Mouse (Mus musculus): ENCODE measurements around the gene M6pr. TPM values are rescaled to one million over a fixed set of nuclear protein-coding genes. Genes with fewer than 3 reads are reported as not detected.

M6pr gene
- polyA plus RNA-seq, 1 experiment from 2014 or later: 105 TPM

DNA sequence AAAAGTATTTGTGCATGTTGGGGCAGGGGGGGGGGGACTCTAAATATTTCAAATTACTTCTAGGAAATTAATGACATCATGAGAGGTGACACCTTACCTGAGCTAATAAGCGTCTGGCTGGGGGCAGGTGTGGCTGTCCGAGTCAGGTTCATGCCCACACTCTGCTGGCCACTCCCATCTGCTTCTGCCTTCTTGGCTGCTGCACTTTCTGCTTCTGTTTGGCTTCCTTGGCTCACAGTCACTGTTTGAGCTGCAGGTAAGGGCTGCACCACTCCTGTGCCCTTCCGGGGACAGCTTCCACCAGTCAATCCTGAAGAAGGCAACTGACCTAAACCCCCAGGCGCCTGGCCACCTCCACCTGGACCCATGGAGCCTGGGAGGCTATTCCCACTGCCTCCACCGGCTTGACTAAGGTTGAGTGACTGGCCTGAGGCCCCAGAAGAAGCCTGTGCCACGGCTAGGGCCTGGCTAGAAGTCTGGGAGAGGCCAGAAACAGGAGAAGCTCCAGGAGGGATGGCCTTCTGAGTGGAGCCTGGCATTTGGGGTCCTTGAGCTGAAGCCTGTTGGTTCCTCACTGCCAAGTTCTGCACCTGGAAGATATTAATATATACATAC is 16.9 kb downstream of the M6pr start:
- ATAC-seq (ENCODE audit: low read depth) (no peak), DNase-seq (no peak)
- Histone ChIP-seq H3K4me1 (replicated peaks) (no peaks in the 10 kb centered on the region), H3K4me2 (no peak overlapping the region), H3K27ac (no peak overlapping the region), H3K27me3 (no peaks in the 10 kb centered on the region), H3K9me3 (replicated peaks) (no peaks in the 10 kb centered on the region), H3K4me3 (replicated peaks) (no peak overlapping the region), H3K9ac (no peak overlapping the region), H3K36me3 (peaks cover 17% of the 10 kb centered on the region)
- 77% methylated on average over 6 of the region's 6 CpGs for WGBS (ENCODE audit: insufficient replicate concordance)

DNA sequence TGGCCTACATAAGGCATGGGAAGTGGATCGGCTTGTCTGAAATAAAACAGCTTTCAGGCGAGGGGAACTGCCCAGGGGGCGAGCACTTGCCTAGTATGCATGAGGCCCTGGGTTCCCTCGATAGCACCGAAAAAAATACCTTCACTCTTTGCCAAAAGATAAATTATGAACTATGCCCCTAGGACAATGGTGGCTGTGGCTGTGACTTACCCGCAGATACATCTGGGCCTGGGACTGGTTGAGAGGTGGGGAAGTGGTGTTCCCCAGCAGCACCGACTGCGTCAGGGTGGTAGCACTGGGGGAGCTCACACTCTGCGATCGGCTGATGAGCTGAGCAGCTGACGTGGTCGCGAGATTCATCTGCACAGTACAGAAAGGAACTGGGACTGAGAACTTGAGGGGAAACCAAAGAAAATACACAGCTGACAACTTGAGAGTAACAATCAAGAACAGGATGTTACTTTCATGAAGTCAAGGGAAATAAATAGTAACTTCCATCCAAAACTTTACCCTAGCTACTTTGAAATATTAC is 24.6 kb downstream of the M6pr start:
- H3K4me2 ChIP-seq: no peak overlapping the region

DNA sequence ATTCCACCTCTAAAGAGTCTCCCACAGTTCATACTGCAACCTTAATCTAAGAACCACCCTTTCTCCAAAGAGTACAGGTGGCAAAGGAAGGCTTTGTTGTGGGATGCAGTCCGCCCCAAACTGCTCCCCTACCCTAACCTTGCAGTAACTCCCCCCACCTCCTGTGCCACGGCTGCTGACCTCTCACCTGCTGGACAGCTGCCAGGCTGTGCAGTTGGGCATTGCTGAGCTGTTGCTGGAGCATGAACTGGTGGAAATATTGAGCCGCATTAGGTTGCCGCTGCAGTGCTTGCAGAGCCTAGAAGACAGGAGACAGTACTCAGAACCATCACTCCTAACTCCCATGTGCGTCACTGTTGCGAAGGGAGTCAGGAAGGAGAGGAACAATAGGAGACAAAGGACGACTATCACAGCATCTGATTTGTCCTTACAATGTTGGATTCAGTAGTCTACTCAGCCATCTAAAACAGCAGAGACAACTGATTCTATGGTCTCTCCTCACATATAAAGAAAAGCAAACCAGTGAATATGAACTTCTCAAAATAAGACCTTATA is 26.3 kb downstream of the M6pr start:
- no peak for DNase-seq
- Histone ChIP-seq H3K4me3 (replicated peaks) (no peak overlapping the region), H3K9ac (no peak overlapping the region), H3K27me3 (peaks cover 10% of the 10 kb centered on the region; the same call in 1 of the 2 replicates), H3K4me2 (no peak overlapping the region), H3K9me3 (replicated peaks) (no peaks in the 10 kb centered on the region), H3K4me1 (replicated peaks) (peaks cover 13% of the 10 kb centered on the region; the same call in 1 of the 2 replicates), H3K27ac (no peak overlapping the region), H3K36me3 (peaks cover 11% of the 10 kb centered on the region)
- no peak for ATAC-seq (ENCODE audit: low read depth)
- 72% methylated on average over 7 of the region's 7 CpGs for WGBS (ENCODE audit: insufficient replicate concordance)

More for the DNA sequence above, 24.6 kb downstream of the M6pr start:
- no peak overlapping the region for H3K4me3 ChIP-seq (replicated peaks)
- WGBS (ENCODE audit: insufficient replicate concordance): 76% methylated on average over 13 of the region's 13 CpGs
- H3K9me3 ChIP-seq (replicated peaks): no peaks in the 10 kb centered on the region
- H3K36me3 ChIP-seq: peaks cover 17% of the 10 kb centered on the region
- H3K4me1 ChIP-seq (replicated peaks): peaks cover under 1% of the 10 kb centered on the region; the same call in 1 of the 2 replicates
- ATAC-seq (ENCODE audit: low read depth) (no peak), DNase-seq (no peak)
- H3K27me3 ChIP-seq: peaks cover under 1% of the 10 kb centered on the region; the same call in 1 of the 2 replicates
- no peak overlapping the region for H3K9ac ChIP-seq
- no peak overlapping the region for H3K27ac ChIP-seq

DNA sequence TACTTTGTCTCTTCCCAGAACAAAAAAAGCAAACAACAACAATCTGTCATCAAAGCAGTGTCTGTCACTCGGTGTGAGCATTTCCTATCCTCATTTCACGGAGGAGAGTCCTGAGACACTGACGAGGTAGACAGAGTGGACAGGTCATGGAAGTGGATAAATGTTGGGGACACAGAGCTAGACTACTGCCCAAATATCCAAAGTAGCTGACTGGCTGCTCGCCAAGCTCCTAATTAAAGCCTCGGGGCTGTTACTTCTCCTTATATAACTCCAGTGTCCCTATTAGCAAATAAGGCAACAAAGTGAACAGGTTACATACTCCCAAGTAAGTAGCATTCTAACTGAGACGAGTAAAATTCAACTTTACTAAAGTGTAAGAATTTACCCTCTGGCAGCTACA is 29.0 kb downstream of the M6pr start:
- H3K4me3 ChIP-seq (replicated peaks): no peak overlapping the region
- no peak for DNase-seq
- WGBS (ENCODE audit: insufficient replicate concordance): 70% methylated on average over 6 of the region's 6 CpGs
- H3K36me3 ChIP-seq: peaks cover 6% of the 10 kb centered on the region
- no peak overlapping the region for H3K4me2 ChIP-seq
- H3K9me3 ChIP-seq (replicated peaks): no peaks in the 10 kb centered on the region
- peaks cover 21% of the 10 kb centered on the region for H3K4me1 ChIP-seq (replicated peaks)
- no peak for ATAC-seq (ENCODE audit: low read depth)
- H3K27me3 ChIP-seq: peaks cover 10% of the 10 kb centered on the region; the same call in 1 of the 2 replicates
- no peak overlapping the region for H3K27ac ChIP-seq
- no peak overlapping the region for H3K9ac ChIP-seq

DNA sequence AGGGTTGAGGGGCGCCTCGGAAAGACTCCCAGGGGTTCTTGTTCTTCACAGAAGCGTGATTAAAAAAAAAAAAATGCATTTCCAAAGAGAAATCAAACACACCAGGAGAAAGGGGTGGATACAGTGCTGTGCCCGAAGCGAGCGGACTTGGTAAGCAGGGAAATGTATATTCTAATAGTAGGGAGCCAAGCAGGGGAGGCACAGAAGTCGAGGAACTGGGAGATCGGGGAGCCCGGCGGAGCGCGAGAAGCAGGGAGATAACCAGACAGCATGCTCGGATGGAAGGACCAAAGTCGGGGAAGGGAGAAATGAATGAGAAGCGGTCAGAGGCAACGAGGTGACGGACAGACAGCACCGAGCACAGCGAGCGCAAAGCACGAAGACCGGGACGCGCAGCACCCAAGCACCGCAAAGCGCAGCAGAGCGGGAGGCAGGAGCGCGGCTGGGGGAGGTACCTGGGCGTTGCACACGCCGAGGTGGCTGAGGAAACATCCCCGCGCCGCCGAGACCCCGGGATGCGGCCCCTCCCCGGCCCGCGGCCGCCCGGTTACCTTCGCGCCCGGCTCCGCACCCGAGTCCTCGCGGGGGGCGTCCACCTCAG is 30.6 kb downstream of the M6pr start:
- Histone ChIP-seq H3K9me3 (replicated peaks) (no peaks in the 10 kb centered on the region), H3K4me1 (replicated peaks) (peaks cover 26% of the 10 kb centered on the region), H3K4me2 (peak overlapping the region; percentile 86), H3K4me3 (replicated peaks) (peak overlapping the region; percentile 78), H3K27me3 (peaks cover 10% of the 10 kb centered on the region; the same call in 1 of the 2 replicates), H3K27ac (peak overlapping the region; percentile 55), H3K9ac (peak overlapping the region; percentile 75), H3K36me3 (no peaks in the 10 kb centered on the region)
- peak; percentile 83 for ATAC-seq (ENCODE audit: low read depth)
- WGBS (ENCODE audit: insufficient replicate concordance): under 1% methylated on average over 36 of the region's 51 CpGs
- peak; percentile 66 for DNase-seq

DNA sequence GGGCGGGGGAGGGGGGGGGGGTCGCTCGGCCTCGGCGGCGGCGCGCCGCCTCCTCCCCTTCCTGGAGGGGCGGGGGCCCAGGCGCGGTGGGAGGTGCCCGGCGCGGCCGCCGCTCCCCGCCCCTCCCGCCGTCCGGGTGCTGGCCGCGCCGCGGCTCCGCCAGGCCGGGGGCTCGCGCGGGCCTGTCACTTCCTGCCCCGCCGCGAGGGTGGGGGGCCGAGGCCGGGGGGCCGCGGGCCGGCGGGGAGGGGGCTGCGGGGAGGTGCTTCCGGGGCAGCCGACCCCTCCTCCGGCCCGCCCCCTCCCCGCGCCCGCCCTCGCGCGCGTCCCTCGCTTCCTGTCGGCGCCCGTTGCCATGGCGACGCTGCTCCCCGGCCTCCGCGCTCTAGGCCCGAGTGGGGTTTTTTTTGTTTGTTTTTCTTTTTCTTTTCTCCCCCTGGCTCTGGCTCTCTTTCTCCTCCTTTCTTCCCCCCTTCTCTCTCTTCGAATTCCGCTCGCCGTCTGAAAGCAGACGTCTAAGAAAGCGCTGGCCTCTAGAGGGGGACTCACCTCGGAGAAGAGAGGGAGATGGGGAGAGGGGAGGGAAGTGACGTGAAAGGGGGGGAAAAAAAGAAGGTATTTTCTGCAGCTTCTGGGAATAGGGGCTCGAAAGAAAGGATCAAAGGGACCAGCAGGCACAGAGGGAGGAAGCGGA is 31.3 kb downstream of the M6pr start:
- Histone ChIP-seq H3K9ac (peak overlapping the region; percentile 75), H3K4me2 (peak overlapping the region; percentile 86), H3K4me3 (replicated peaks) (peak overlapping the region; percentile 78), H3K9me3 (replicated peaks) (no peaks in the 10 kb centered on the region), H3K27ac (peak overlapping the region; percentile 55), H3K4me1 (replicated peaks) (peaks cover 31% of the 10 kb centered on the region), H3K27me3 (peaks cover 10% of the 10 kb centered on the region; the same call in 1 of the 2 replicates), H3K36me3 (no peaks in the 10 kb centered on the region)
- ATAC-seq (ENCODE audit: low read depth): peak; percentile 89
- DNase-seq: peak; percentile 61
- WGBS (ENCODE audit: insufficient replicate concordance): 2% methylated on average over 22 of the region's 71 CpGs

DNA sequence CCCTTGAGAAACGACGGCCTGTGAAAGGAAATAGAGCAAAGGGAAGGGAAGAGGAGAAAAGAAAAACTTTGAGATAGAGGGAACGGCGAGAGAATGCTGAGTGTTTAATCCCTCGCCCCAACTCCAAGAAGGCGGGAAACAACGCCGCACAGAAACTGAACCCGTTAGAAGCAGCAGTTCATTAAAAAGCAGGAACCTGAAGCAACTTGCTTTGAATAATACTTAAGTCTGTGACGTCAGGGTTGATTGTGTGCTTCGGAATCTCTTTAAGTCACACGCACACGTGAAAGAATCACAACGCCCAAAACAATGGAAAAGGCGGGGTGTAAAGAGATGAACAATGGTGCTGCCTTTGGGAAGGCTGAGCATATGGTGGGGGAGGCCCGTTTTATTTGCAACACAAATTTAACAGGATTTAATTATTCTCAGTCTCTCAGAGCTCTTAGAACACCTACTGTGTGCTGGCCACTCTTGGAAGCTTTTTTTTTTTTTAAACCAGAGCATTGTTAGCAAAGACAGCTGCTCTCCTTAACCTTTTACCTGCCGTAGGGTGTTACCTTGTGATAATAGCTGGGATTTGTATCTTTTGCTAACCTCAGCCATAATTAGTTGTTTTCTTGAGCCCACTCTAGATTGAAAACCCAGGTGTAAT is 32.0 kb downstream of the M6pr start, which contains the start of gene Phc1:
Gene Phc1 (minus strand): TSS at position 213 of the 652 bp plus-strand sequence.
- 5% methylated on average over 17 of the region's 17 CpGs for WGBS (ENCODE audit: insufficient replicate concordance)
- ATAC-seq (ENCODE audit: low read depth) (no peak), DNase-seq (peak; percentile 3)
- peak within 1 kb of the TSS; percentile 75 for H3K9ac ChIP-seq
- H3K27me3 ChIP-seq: peaks cover 10% of the 10 kb centered on the region; the same call in 1 of the 2 replicates
- H3K4me2 ChIP-seq: peak within 1 kb of the TSS; percentile 86
- H3K27ac ChIP-seq: peak within 1 kb of the TSS; percentile 55
- no peaks in the 10 kb centered on the region for H3K9me3 ChIP-seq (replicated peaks)
- no peaks in the 10 kb centered on the region for H3K36me3 ChIP-seq
- peaks cover 33% of the 10 kb centered on the region for H3K4me1 ChIP-seq (replicated peaks)
- peak within 1 kb of the TSS; percentile 78 for H3K4me3 ChIP-seq (replicated peaks)

DNA sequence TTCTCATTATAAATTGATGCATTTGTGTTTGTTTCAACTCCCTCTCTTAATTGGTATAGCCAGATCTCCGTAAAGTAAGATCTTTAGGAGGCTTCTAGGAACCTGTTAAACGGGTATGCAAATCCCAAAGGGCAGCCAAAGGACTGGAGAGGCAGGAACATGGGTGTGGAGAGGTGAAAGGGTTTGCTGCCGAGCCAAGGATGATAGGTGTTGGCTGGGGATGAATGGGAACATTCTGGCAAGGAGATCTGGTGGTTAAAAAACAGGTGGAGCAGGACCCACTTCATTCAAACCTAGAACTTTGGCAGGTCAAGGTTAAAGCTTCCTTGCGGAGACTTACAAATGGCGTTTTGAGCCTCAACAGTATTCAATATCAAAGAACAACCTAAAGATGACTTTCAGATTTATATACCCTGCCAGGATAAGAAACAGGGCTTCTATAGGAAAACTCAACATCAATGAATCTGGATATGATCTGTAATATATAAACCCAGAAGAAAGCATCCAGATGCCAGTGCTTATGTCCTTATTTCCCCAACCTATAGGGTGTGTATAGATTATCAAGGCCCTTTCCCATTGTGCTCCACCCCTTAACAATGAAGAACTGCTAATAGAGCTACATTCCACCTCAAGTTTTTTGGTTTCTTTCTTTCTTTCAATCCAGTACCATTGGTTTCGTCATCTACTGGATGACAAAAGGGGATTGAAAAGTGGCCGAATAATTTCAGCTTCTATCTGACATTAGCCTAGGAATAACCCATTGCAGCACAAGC is 32.7 kb downstream of the M6pr start:
- Histone ChIP-seq H3K27ac (no peak overlapping the region), H3K27me3 (peaks cover 10% of the 10 kb centered on the region; the same call in 1 of the 2 replicates), H3K4me1 (replicated peaks) (peaks cover 37% of the 10 kb centered on the region), H3K9ac (no peak overlapping the region), H3K4me3 (replicated peaks) (no peak overlapping the region), H3K36me3 (no peaks in the 10 kb centered on the region), H3K9me3 (replicated peaks) (no peaks in the 10 kb centered on the region), H3K4me2 (no peak overlapping the region)
- 68% methylated on average over 7 of the region's 7 CpGs for WGBS (ENCODE audit: insufficient replicate concordance)
- no peak for ATAC-seq (ENCODE audit: low read depth)
- DNase-seq: no peak

DNA sequence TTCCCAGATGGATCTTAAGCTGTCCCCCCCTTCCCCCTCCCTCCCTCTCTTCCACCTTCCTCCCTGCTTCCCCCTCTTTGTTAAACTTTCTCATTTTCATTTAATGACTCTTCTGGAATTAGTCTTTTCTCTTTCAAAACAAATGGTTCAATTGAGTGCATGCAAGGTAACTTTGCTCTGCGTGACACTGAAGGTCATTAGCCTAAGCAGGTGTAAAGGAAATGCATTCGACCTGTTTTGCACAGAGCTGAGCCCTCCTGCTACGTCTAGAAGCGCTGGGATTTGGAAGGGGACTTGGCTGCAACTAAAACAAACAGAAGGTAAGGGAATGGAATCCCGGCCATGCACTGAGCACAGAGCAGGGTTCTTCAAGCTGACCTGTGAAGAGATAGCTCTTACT is 33.6 kb downstream of the M6pr start:
- ATAC-seq (ENCODE audit: low read depth) (no peak), DNase-seq (no peak)
- Histone ChIP-seq H3K4me1 (replicated peaks) (peaks cover 37% of the 10 kb centered on the region), H3K27me3 (peaks cover 10% of the 10 kb centered on the region; the same call in 1 of the 2 replicates), H3K9ac (no peak overlapping the region), H3K9me3 (replicated peaks) (no peaks in the 10 kb centered on the region), H3K36me3 (no peaks in the 10 kb centered on the region), H3K4me2 (no peak overlapping the region), H3K4me3 (replicated peaks) (no peak overlapping the region), H3K27ac (no peak overlapping the region)
- WGBS (ENCODE audit: insufficient replicate concordance): 60% methylated on average over 5 of the region's 5 CpGs

DNA sequence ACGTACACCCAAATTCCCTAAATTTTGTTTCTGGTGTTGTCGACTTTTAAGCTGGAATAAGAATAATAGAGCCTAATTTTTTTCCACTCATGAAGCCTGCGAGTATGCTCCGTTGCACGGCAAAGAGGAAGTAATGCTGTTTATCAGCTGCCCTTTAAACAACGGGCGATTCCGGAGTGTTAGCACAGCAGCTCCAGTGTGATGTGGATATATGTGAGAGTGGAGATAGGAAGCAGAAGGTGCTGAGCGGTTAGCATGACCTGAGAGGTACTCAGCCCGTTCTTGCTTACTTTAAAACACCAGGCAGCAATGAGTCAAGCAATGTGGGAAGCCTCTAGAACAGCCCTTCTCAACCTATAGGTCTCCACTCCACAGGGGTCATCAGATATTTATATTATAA is 35.2 kb downstream of the M6pr start:
- ATAC-seq (ENCODE audit: low read depth) (peak; percentile 32; the same call in 1 of the 2 replicates), DNase-seq (peak; percentile 5)
- no peak overlapping the region for H3K27ac ChIP-seq
- 0 out of 2 replicates have a peak, but pooled peaks cover 6% of the 10 kb centered on the region for H3K27me3 ChIP-seq
- peak overlapping the region; percentile 30; the same call in 1 of the 2 replicates for H3K4me2 ChIP-seq
- no peaks in the 10 kb centered on the region for H3K9me3 ChIP-seq (replicated peaks)
- peaks cover 31% of the 10 kb centered on the region for H3K4me1 ChIP-seq (replicated peaks)
- no peaks in the 10 kb centered on the region for H3K36me3 ChIP-seq
- H3K9ac ChIP-seq: no peak overlapping the region
- no peak overlapping the region for H3K4me3 ChIP-seq (replicated peaks)
- WGBS (ENCODE audit: insufficient replicate concordance): 9% methylated on average over 10 of the region's 10 CpGs
